Mouse (Mus musculus) MEL (cell line): ENCODE measurements around the gene Celsr1. TPM values are rescaled to one million over a fixed set of nuclear protein-coding genes. Genes with fewer than 3 reads are reported as not detected.

Experiments
- DNase-seq: peaks from one replicate; pipeline ENCODE4 v3.0.0; 2011; ENCODE audit warnings: low read depth, low spot score
- H3K27ac ChIP-seq: 2 replicates; pipeline ENCODE4 v1.5.1; 2012; ENCODE audit warnings: low read depth, mild to moderate bottlenecking, control low read depth, low read length, moderate library complexity; ENCODE audit not compliant: control insufficient read depth
- H3K27me3 ChIP-seq, 2 experiments: fragments of 150-350 bp in 1 of 2; sonication (generic) in 1 of 2; 2 replicates each; pipeline ENCODE4 v1.6.1; 2012; ENCODE audit warnings: low read length in 2 of 2, mild to moderate bottlenecking in 2 of 2, improper control_type of control experiment in 1 of 2, moderate library complexity in 1 of 2; ENCODE audit not compliant: insufficient read depth in 2 of 2, control insufficient read depth in 1 of 2
- H3K36me3 ChIP-seq, 2 experiments: 2 replicates each; pipeline ENCODE4 v1.6.1; 2012 to 2014; ENCODE audit warnings: low read length in 2 of 2, improper control_type of control experiment in 1 of 2, inconsistent platforms in 1 of 2, mild to moderate bottlenecking in 1 of 2; ENCODE audit not compliant: insufficient read depth in 2 of 2, control insufficient read depth in 1 of 2
- H3K4me1 ChIP-seq, 2 experiments: fragments of 150-350 bp in 1 of 2; sonication (generic) in 1 of 2; 2 replicates each; pipeline ENCODE4 v1.6.1; 2012; ENCODE audit warnings: low read length in 2 of 2, improper control_type of control experiment in 1 of 2, mild to moderate bottlenecking in 1 of 2; ENCODE audit not compliant: insufficient read depth in 2 of 2, control insufficient read depth in 1 of 2
- H3K4me3 ChIP-seq, 2 experiments: fragments of 150-350 bp in 1 of 2; sonication (generic) in 1 of 2; 2 replicates each; pipeline ENCODE4 v1.5.1; 2012; ENCODE audit warnings: low read depth in 2 of 2, low read length in 2 of 2, mild to moderate bottlenecking in 2 of 2, moderate library complexity in 2 of 2, control low read depth in 1 of 2, improper control_type of control experiment in 1 of 2; ENCODE audit not compliant: control insufficient read depth in 1 of 2, insufficient read depth in 1 of 2
- H3K79me2 ChIP-seq: 2 replicates; pipeline ENCODE4 v1.6.1; 2012; ENCODE audit warnings: mild to moderate bottlenecking, low read length, moderate library complexity; ENCODE audit not compliant: control insufficient read depth, poor library complexity, insufficient read depth
- H3K9ac ChIP-seq: 2 replicates; pipeline ENCODE4 v1.6.1; 2012; ENCODE audit warnings: low read depth, mild to moderate bottlenecking, control low read depth, low read length, moderate library complexity; ENCODE audit not compliant: control insufficient read depth, poor library complexity, severe bottlenecking
- H3K9me3 ChIP-seq: fragments of 150-350 bp; sonication (generic); replicated peaks from 2 replicates; pipeline ENCODE4 v1.6.1; 2012; ENCODE audit warnings: mild to moderate bottlenecking, low read length, improper control_type of control experiment, moderate library complexity; ENCODE audit not compliant: insufficient read depth
- BHLHE40 ChIP-seq: IDR thresholded peaks from 2 replicates; pipeline ENCODE4 v1.6.1; 2012; ENCODE audit warnings: low read depth, mild to moderate bottlenecking, inconsistent platforms, low read length, improper control_type of control experiment, borderline replicate concordance
- CHD1 ChIP-seq: IDR thresholded peaks from 2 replicates; pipeline ENCODE4 v1.6.1; 2012; ENCODE audit warnings: low read depth, mild to moderate bottlenecking, inconsistent platforms, low read length, improper control_type of control experiment
- CHD2 ChIP-seq: IDR thresholded peaks from 2 replicates; pipeline ENCODE4 v1.6.1; 2011; ENCODE audit warnings: low read length, improper control_type of control experiment
- CTCF ChIP-seq, 3 experiments: IDR thresholded peaks in 2 of 3; conservative IDR thresholded peaks in 1 of 3; 2 replicates each; pipeline ENCODE4 v1.5.1; 2011 to 2012; ENCODE audit warnings: low read length in 3 of 3, low read depth in 2 of 3, mild to moderate bottlenecking in 2 of 3, improper control_type of control experiment in 1 of 3, inconsistent platforms in 1 of 3, mixed read lengths in 1 of 3, moderate library complexity in 1 of 3; ENCODE audit not compliant: control insufficient read depth in 1 of 3, insufficient read depth in 1 of 3, poor library complexity in 1 of 3, severe bottlenecking in 1 of 3
- E2F4 ChIP-seq: IDR thresholded peaks from 2 replicates; pipeline ENCODE4 v1.6.1; 2011; ENCODE audit warnings: low read depth, low read length, improper control_type of control experiment, borderline replicate concordance
- ELF1 ChIP-seq: IDR thresholded peaks from 2 replicates; pipeline ENCODE4 v1.6.1; 2014; ENCODE audit warnings: low read depth, mild to moderate bottlenecking, inconsistent platforms, low read length, improper control_type of control experiment, moderate library complexity
- EP300 ChIP-seq, 2 experiments: IDR thresholded peaks; 2 replicates each; pipeline ENCODE4 v1.6.1; 2011; ENCODE audit warnings: improper control_type of control experiment in 2 of 2, low read length in 2 of 2, low read depth in 1 of 2, mild to moderate bottlenecking in 1 of 2
- ETS1 ChIP-seq: IDR thresholded peaks from 2 replicates; pipeline ENCODE4 v1.6.1; 2012; ENCODE audit warnings: low read depth, mild to moderate bottlenecking, inconsistent platforms, low read length, improper control_type of control experiment, moderate library complexity
- GABPA ChIP-seq: IDR thresholded peaks from 2 replicates; pipeline ENCODE4 v1.6.1; 2012; ENCODE audit warnings: low read depth, mild to moderate bottlenecking, inconsistent platforms, low read length, improper control_type of control experiment, moderate library complexity
- GATA1 ChIP-seq: IDR thresholded peaks from 2 replicates; pipeline ENCODE4 v1.6.1; 2011; ENCODE audit warnings: low read depth, low read length, improper control_type of control experiment
- HCFC1 ChIP-seq: IDR thresholded peaks from 2 replicates; pipeline ENCODE4 v1.6.1; 2012; ENCODE audit warnings: low read depth, mild to moderate bottlenecking, inconsistent platforms, low read length, improper control_type of control experiment, moderate library complexity
- JUND ChIP-seq: IDR thresholded peaks from 2 replicates; pipeline ENCODE4 v1.6.1; 2011; ENCODE audit warnings: low read depth, mild to moderate bottlenecking, improper control_type of control experiment, low read length
- KAT2A ChIP-seq: conservative IDR thresholded peaks from 2 replicates; pipeline ENCODE4 v1.6.1; 2012; ENCODE audit warnings: low read depth, low read length, improper control_type of control experiment, inconsistent platforms
- MAFK ChIP-seq: IDR thresholded peaks from 2 replicates; pipeline ENCODE4 v1.6.1; 2011; ENCODE audit warnings: low read depth, mild to moderate bottlenecking, low read length, improper control_type of control experiment, borderline replicate concordance
- MAX ChIP-seq: IDR thresholded peaks from 2 replicates; pipeline ENCODE4 v1.6.1; 2011; ENCODE audit warnings: low read length, improper control_type of control experiment
- MAZ ChIP-seq: IDR thresholded peaks from 2 replicates; pipeline ENCODE4 v1.6.1; 2012; ENCODE audit warnings: low read depth, mild to moderate bottlenecking, inconsistent platforms, low read length, improper control_type of control experiment
- MEF2A ChIP-seq: IDR thresholded peaks from 2 replicates; pipeline ENCODE4 v1.6.1; 2014; ENCODE audit warnings: low read depth, mild to moderate bottlenecking, inconsistent platforms, low read length, improper control_type of control experiment; ENCODE audit not compliant: poor library complexity, insufficient replicate concordance, severe bottlenecking; ENCODE audit errors: extremely low read depth
- MXI1 ChIP-seq: IDR thresholded peaks from 2 replicates; pipeline ENCODE4 v1.6.1; 2011; ENCODE audit warnings: mild to moderate bottlenecking, low read depth, low read length, improper control_type of control experiment
- MYB ChIP-seq: IDR thresholded peaks from 2 replicates; pipeline ENCODE4 v1.6.1; 2011; ENCODE audit warnings: mild to moderate bottlenecking, low read depth, low read length, improper control_type of control experiment
- MYC ChIP-seq: IDR thresholded peaks from 2 replicates; pipeline ENCODE4 v1.6.1; 2011; ENCODE audit warnings: low read depth, mild to moderate bottlenecking, low read length, improper control_type of control experiment, moderate library complexity
- NELFE ChIP-seq: IDR thresholded peaks from 2 replicates; pipeline ENCODE4 v1.6.1; 2011; ENCODE audit warnings: low read depth, low read length, improper control_type of control experiment
- NRF1 ChIP-seq: IDR thresholded peaks from 2 replicates; pipeline ENCODE4 v1.6.1; 2014; ENCODE audit warnings: low read depth, mild to moderate bottlenecking, inconsistent platforms, low read length, improper control_type of control experiment, moderate library complexity; ENCODE audit not compliant: poor library complexity, insufficient read depth, severe bottlenecking
- POLR2A ChIP-seq, 2 experiments: IDR thresholded peaks; 2 replicates each; pipeline ENCODE4 v1.6.1; 2011 to 2012; ENCODE audit warnings: low read length in 2 of 2, mild to moderate bottlenecking in 2 of 2, control low read depth in 1 of 2, improper control_type of control experiment in 1 of 2, low read depth in 1 of 2, moderate library complexity in 1 of 2; ENCODE audit not compliant: control insufficient read depth in 1 of 2, insufficient read depth in 1 of 2, poor library complexity in 1 of 2
- POLR2AphosphoS2 ChIP-seq: IDR thresholded peaks from 2 replicates; pipeline ENCODE4 v1.6.1; 2011; ENCODE audit warnings: low read length, improper control_type of control experiment
- POLR2AphosphoS5 ChIP-seq: IDR thresholded peaks from 2 replicates; pipeline ENCODE4 v1.6.1; 2012; ENCODE audit warnings: low read depth, borderline replicate concordance, mild to moderate bottlenecking, inconsistent platforms, low read length, moderate library complexity, mixed read lengths
- RAD21 ChIP-seq: IDR thresholded peaks from 2 replicates; pipeline ENCODE4 v1.6.1; 2011; ENCODE audit warnings: mild to moderate bottlenecking, low read depth, low read length, improper control_type of control experiment
- RCOR1 ChIP-seq: IDR thresholded peaks from 2 replicates; pipeline ENCODE4 v1.6.1; 2012; ENCODE audit warnings: low read depth, mild to moderate bottlenecking, inconsistent platforms, low read length, improper control_type of control experiment
- SIN3A ChIP-seq: IDR thresholded peaks from 2 replicates; pipeline ENCODE4 v1.6.1; 2012; ENCODE audit warnings: low read length, improper control_type of control experiment, inconsistent platforms
- SMC3 ChIP-seq: IDR thresholded peaks from 2 replicates; pipeline ENCODE4 v1.6.1; 2011; ENCODE audit warnings: low read depth, low read length, improper control_type of control experiment
- TAL1 ChIP-seq: IDR thresholded peaks from 2 replicates; pipeline ENCODE4 v1.6.1; 2012; ENCODE audit warnings: mild to moderate bottlenecking, inconsistent platforms, low read length, moderate library complexity, mixed read lengths
- TCF12 ChIP-seq: IDR thresholded peaks from 2 replicates; pipeline ENCODE4 v1.6.1; 2014; ENCODE audit warnings: low read depth, mild to moderate bottlenecking, inconsistent platforms, low read length, improper control_type of control experiment, moderate library complexity
- UBTF ChIP-seq: IDR thresholded peaks from 2 replicates; pipeline ENCODE4 v1.6.1; 2012; ENCODE audit warnings: low read depth, mild to moderate bottlenecking, inconsistent platforms, low read length, improper control_type of control experiment, moderate library complexity, borderline replicate concordance; ENCODE audit not compliant: insufficient read depth
- USF1 ChIP-seq: IDR thresholded peaks from 2 replicates; pipeline ENCODE4 v1.6.1; 2014; ENCODE audit warnings: low read depth, mild to moderate bottlenecking, inconsistent platforms, low read length, improper control_type of control experiment, moderate library complexity
- USF2 ChIP-seq, 2 experiments: IDR thresholded peaks; 2 replicates each; pipeline ENCODE4 v1.6.1; 2011 to 2012; ENCODE audit warnings: improper control_type of control experiment in 2 of 2, low read length in 2 of 2, borderline replicate concordance in 1 of 2, inconsistent platforms in 1 of 2, low read depth in 1 of 2, mild to moderate bottlenecking in 1 of 2; ENCODE audit not compliant: insufficient read depth in 1 of 2
- ZKSCAN1 ChIP-seq: IDR thresholded peaks from 2 replicates; pipeline ENCODE4 v1.6.1; 2012; ENCODE audit warnings: low read depth, mild to moderate bottlenecking, inconsistent platforms, low read length, improper control_type of control experiment, moderate library complexity
- ZMIZ1 ChIP-seq: IDR thresholded peaks from 2 replicates; pipeline ENCODE4 v1.6.1; 2012; ENCODE audit warnings: low read depth, mild to moderate bottlenecking, inconsistent platforms, low read length, improper control_type of control experiment, moderate library complexity
- ZNF384 ChIP-seq: IDR thresholded peaks from 2 replicates; pipeline ENCODE4 v1.6.1; 2012; ENCODE audit warnings: low read depth, mild to moderate bottlenecking, inconsistent platforms, low read length, improper control_type of control experiment
- polyA plus RNA-seq, 2 experiments: library from polyadenylated mRNA; stranded (reverse) in 1 of 2; unstranded in 1 of 2; fragments of >175 nt in 1 of 2; fragments of >200 nt in 1 of 2; gene quantifications; 2 replicates each; pipeline versions ENCODE4 v1.2.1 to v1.2.4; 2012; ENCODE audit warnings: low replicate concordance in 2 of 2, low read depth in 1 of 2; ENCODE audit not compliant: insufficient read length in 2 of 2, insufficient read depth in 1 of 2, missing spikeins in 1 of 2
- total RNA-seq: library from RNA; depleted of rRNA; stranded (reverse); fragments of 300-350 nt; gene quantifications from 2 replicates; pipeline ENCODE4 v1.2.3, GENCODE M21; 2012

Celsr1 gene
- total and polyA plus RNA-seq, 3 experiments: 0.12 to 0.42 TPM; not detected in 1

- Histone ChIP-seq H3K4me1 (peaks cover 6 to 23% of the 10 kb centered on the region in 2 experiments; a peak in 2 of 4 replicates), H3K9me3 (no peaks in the 10 kb centered on the region), H3K4me3 (peak overlapping the region; percentile 23 to 58), H3K36me3 (peaks cover 0 to 8% of the 10 kb centered on the region in 2 experiments; a peak in 2 of 4 replicates), H3K27ac (peak overlapping the region; percentile 100), H3K27me3 (no peaks in the 10 kb centered on the region), H3K79me2 (no peaks in the 10 kb centered on the region), H3K9ac (peak overlapping the region; percentile 76)
- DNase-seq: peak; percentile 95
- peak; percentile 45; the same call in 1 of the 2 replicates for TF ChIP-seq NELFE
- no peak for TF ChIP-seq JUND
- TF ChIP-seq SIN3A: peak; percentile 94
- no peak for TF ChIP-seq USF2 (IDR thresholded peaks at IDR 0.05; ENCODE audit: borderline replicate concordance in 1 of 2, insufficient read depth in 1 of 2, low read depth in 1 of 2, low read length in 2 of 2)
- TF ChIP-seq USF1: no peak
- no peak for TF ChIP-seq SMC3
- TF ChIP-seq GATA1: peak; percentile 90
- TF ChIP-seq CTCF (IDR thresholded peaks at IDR 0.05 in 2 of 3, conservative IDR thresholded peaks at IDR 0.05 in 1 of 3; ENCODE audit: control insufficient read depth in 1 of 3, insufficient read depth in 1 of 3, low read depth in 2 of 3, low read length in 3 of 3, poor library complexity in 1 of 3, severe bottlenecking in 1 of 3): no peak
- peak; percentile 49 for TF ChIP-seq RCOR1
- TF ChIP-seq TAL1: peak; percentile 74
- TF ChIP-seq POLR2AphosphoS2: 0 out of 2 replicates have a peak, but pooled peaks have one; percentile 45
- TF ChIP-seq KAT2A: no peak
- peak; percentile 91 for TF ChIP-seq MYC
- TF ChIP-seq MAX: no peak
- no peak for TF ChIP-seq RAD21
- peak; percentile 29 to 70; a peak in 2 of 4 replicates for TF ChIP-seq POLR2A (IDR thresholded peaks at IDR 0.05; ENCODE audit: control insufficient read depth in 1 of 2, insufficient read depth in 1 of 2, low read depth in 1 of 2, low read length in 2 of 2, poor library complexity in 1 of 2)
- peak; percentile 94 for TF ChIP-seq ETS1
- TF ChIP-seq TCF12: peak; percentile 71; the same call in 1 of the 2 replicates
- TF ChIP-seq ZKSCAN1: no peak
- TF ChIP-seq POLR2AphosphoS5: no peak
- TF ChIP-seq EP300 (IDR thresholded peaks at IDR 0.05; ENCODE audit: low read depth in 1 of 2, low read length in 2 of 2): peak; percentile 78 to 89
- no peak for TF ChIP-seq NRF1
- TF ChIP-seq MXI1: peak; percentile 62
- TF ChIP-seq GABPA: no peak
- peak; percentile 63 for TF ChIP-seq HCFC1
- no peak for TF ChIP-seq ELF1
- TF ChIP-seq CHD1: no peak
- TF ChIP-seq MAZ: peak; percentile 14; the same call in 1 of the 2 replicates
- peak; percentile 83; the same call in 1 of the 2 replicates for TF ChIP-seq UBTF
- 0 out of 2 replicates have a peak, but pooled peaks have one; percentile 50 for TF ChIP-seq ZMIZ1
- no peak for TF ChIP-seq MAFK
- no peak for TF ChIP-seq ZNF384
- TF ChIP-seq BHLHE40: no peak
- TF ChIP-seq E2F4: no peak
- TF ChIP-seq CHD2: no peak
- TF ChIP-seq MEF2A: no peak
- TF ChIP-seq MYB: peak; percentile 72; the same call in 1 of the 2 replicates
These were observed 17.6 kb upstream of the Celsr1 start for GRCm38 (mm10) chr15:86051152-86051551.
